Mouse (Mus musculus): Measurements from ENCODE around the gene S100b. TPM values are rescaled to one million over a fixed set of nuclear protein-coding genes. Genes with fewer than 3 reads are reported as not detected.

The S100b gene
- 5.4 and 7.4 TPM in 2 replicates for polyA plus RNA-seq (2015; fragmentation: Nextera tagmentation; extraction: Ambion mirVana)

DNA sequence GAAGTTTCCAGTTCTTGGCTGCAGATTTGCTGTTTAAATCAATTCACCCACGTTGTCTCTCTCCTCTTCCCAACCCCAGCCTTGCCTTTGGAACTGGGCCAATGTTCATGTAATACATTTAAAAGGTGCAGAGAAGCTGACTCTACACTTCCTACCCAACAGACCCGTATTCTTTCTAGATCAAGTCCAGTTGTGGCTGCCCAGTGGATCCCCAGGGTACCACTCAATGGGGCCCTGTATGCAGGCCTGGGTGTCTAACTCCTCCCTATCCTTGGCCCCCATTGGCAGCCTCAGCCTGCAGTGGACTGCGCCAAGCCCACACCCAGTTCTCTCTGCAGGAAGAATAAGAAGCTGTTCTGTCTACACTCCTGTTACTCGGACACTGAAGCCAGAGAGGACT, at the start of gene S100b:
Gene S100b, plus strand, starts transcription at position 318 of the 400 bp plus-strand sequence.
- ATAC-seq (ENCODE audit: low FRiP score), result no peak
- Histone ChIP-seq H3K4me2 (no peak within 1 kb of the TSS), H3K36me3 (peaks cover 3% of the 10 kb centered on the region; the same call in 1 of the 2 replicates), H3K9ac (replicated peaks) (no peak within 1 kb of the TSS), H3K27me3 (replicated peaks) (no peaks in the 10 kb centered on the region), H3K27ac (replicated peaks) (peak within 1 kb of the TSS; percentile 23; the same call in 1 of the 2 replicates), H3K4me3 (replicated peaks) (no peak within 1 kb of the TSS; the same call in 1 of the 2 replicates), H3K9me3 (replicated peaks) (no peaks in the 10 kb centered on the region), H3K4me1 (peaks cover 13% of the 10 kb centered on the region)
- WGBS, result 53% methylated on average over 4 of the region's 4 CpGs

GRCm38 (mm10) chr10:76207262-76207796, 46.3 kb upstream of the S100b start:
- H3K9me3 ChIP-seq (replicated peaks), result no peaks in the 10 kb centered on the region
- no peak overlapping the region for H3K9ac ChIP-seq (replicated peaks)
- no peak overlapping the region for H3K27ac ChIP-seq (replicated peaks)
- no peak for ATAC-seq (ENCODE audit: low FRiP score)
- H3K27me3 ChIP-seq (replicated peaks), result no peaks in the 10 kb centered on the region
- peaks cover 3% of the 10 kb centered on the region; the same call in 1 of the 2 replicates for H3K4me1 ChIP-seq
- H3K4me2 ChIP-seq, result no peak overlapping the region
- 92% methylated on average over 13 of the region's 13 CpGs for WGBS
- peaks cover 61% of the 10 kb centered on the region for H3K36me3 ChIP-seq
- no peak overlapping the region for H3K4me3 ChIP-seq (replicated peaks)

- Histone ChIP-seq H3K4me2 (no peak overlapping the region), H3K4me3 (replicated peaks) (no peak overlapping the region), H3K9me3 (replicated peaks) (no peaks in the 10 kb centered on the region), H3K36me3 (peaks cover 80% of the 10 kb centered on the region), H3K9ac (replicated peaks) (no peak overlapping the region), H3K27ac (replicated peaks) (no peak overlapping the region), H3K4me1 (no peaks in the 10 kb centered on the region), H3K27me3 (replicated peaks) (no peaks in the 10 kb centered on the region)
- 92% methylated on average over 8 of the region's 8 CpGs for WGBS
- ATAC-seq (ENCODE audit: low FRiP score), result no peak
These were observed 44.4 kb upstream of the S100b start for GRCm38 (mm10) chr10:76209241-76209640.

GRCm38 (mm10) chr10:76210806-76211205, 42.8 kb upstream of the S100b start:
- Histone ChIP-seq H3K9me3 (replicated peaks) (0 out of 2 replicates have a peak, but pooled peaks cover 3% of the 10 kb centered on the region), H3K27ac (replicated peaks) (no peak overlapping the region), H3K27me3 (replicated peaks) (no peaks in the 10 kb centered on the region), H3K4me3 (replicated peaks) (no peak overlapping the region), H3K4me2 (no peak overlapping the region), H3K36me3 (peaks cover 94% of the 10 kb centered on the region), H3K9ac (replicated peaks) (no peak overlapping the region), H3K4me1 (no peaks in the 10 kb centered on the region)
- no peak for ATAC-seq (ENCODE audit: low FRiP score)
- WGBS, result 81% methylated on average over 7 of the region's 7 CpGs

GRCm38 (mm10) chr10:76212121-76212520, 41.5 kb upstream of the S100b start:
- Histone ChIP-seq H3K4me2 (no peak overlapping the region), H3K4me3 (replicated peaks) (no peak overlapping the region), H3K27me3 (replicated peaks) (no peaks in the 10 kb centered on the region), H3K4me1 (no peaks in the 10 kb centered on the region), H3K9ac (replicated peaks) (no peak overlapping the region), H3K27ac (replicated peaks) (no peak overlapping the region), H3K9me3 (replicated peaks) (0 out of 2 replicates have a peak, but pooled peaks cover 3% of the 10 kb centered on the region), H3K36me3 (peaks cover 94% of the 10 kb centered on the region)
- 99% methylated on average over 6 of the region's 6 CpGs for WGBS
- no peak for ATAC-seq (ENCODE audit: low FRiP score)

GRCm38 (mm10) chr10:76214161-76214560, 39.5 kb upstream of the S100b start:
- Histone ChIP-seq H3K27ac (replicated peaks) (no peak overlapping the region), H3K4me3 (replicated peaks) (no peak overlapping the region), H3K27me3 (replicated peaks) (no peaks in the 10 kb centered on the region), H3K36me3 (peaks cover 93% of the 10 kb centered on the region), H3K4me2 (no peak overlapping the region), H3K9ac (replicated peaks) (no peak overlapping the region), H3K9me3 (replicated peaks) (0 out of 2 replicates have a peak, but pooled peaks cover 3% of the 10 kb centered on the region), H3K4me1 (no peaks in the 10 kb centered on the region)
- no peak for ATAC-seq (ENCODE audit: low FRiP score)
- 93% methylated on average over 4 of the region's 4 CpGs for WGBS

- Histone ChIP-seq H3K4me1 (no peaks in the 10 kb centered on the region), H3K4me3 (replicated peaks) (no peak overlapping the region), H3K9ac (replicated peaks) (no peak overlapping the region), H3K36me3 (peaks cover 97% of the 10 kb centered on the region), H3K27ac (replicated peaks) (no peak overlapping the region), H3K9me3 (replicated peaks) (0 out of 2 replicates have a peak, but pooled peaks cover 3% of the 10 kb centered on the region), H3K27me3 (replicated peaks) (no peaks in the 10 kb centered on the region), H3K4me2 (no peak overlapping the region)
- 97% methylated on average over 17 of the region's 17 CpGs for WGBS
- no peak for ATAC-seq (ENCODE audit: low FRiP score)
These were observed 36.6 kb upstream of the S100b start for GRCm38 (mm10) chr10:76217056-76217455.

DNA sequence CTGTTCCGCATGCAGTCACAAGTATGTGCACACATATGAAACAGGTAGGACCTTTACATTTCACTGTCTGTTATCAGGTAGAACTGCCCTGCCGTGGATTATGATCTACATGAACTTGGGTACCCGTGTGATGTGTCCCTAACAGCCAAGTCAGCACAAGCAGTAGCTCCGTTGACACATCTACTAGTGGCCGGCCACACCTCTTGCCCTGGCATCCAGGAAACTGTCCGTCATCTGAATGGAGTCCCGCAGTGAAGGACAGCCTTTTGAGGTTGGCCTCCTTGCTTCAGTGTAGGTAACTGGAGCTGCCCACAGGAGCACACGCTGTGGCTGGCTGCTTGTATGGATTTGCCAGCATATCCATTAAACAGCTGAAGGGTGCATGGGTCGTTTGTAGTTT, 35.4 kb upstream of the S100b start:
- no peaks in the 10 kb centered on the region for H3K4me1 ChIP-seq
- WGBS, result 89% methylated on average over 9 of the region's 9 CpGs
- ATAC-seq (ENCODE audit: low FRiP score), result no peak
- no peak overlapping the region for H3K9ac ChIP-seq (replicated peaks)
- H3K9me3 ChIP-seq (replicated peaks), result 0 out of 2 replicates have a peak, but pooled peaks cover 3% of the 10 kb centered on the region
- no peak overlapping the region for H3K4me3 ChIP-seq (replicated peaks)
- no peak overlapping the region for H3K27ac ChIP-seq (replicated peaks)
- no peak overlapping the region for H3K4me2 ChIP-seq
- peaks cover 97% of the 10 kb centered on the region for H3K36me3 ChIP-seq
- H3K27me3 ChIP-seq (replicated peaks), result no peaks in the 10 kb centered on the region

- H3K9me3 ChIP-seq (replicated peaks), result no peaks in the 10 kb centered on the region
- H3K4me2 ChIP-seq, result no peak overlapping the region
- H3K4me3 ChIP-seq (replicated peaks), result no peak overlapping the region
- peaks cover 60% of the 10 kb centered on the region for H3K36me3 ChIP-seq
- 94% methylated on average over 11 of the region's 11 CpGs for WGBS
- no peak overlapping the region for H3K27ac ChIP-seq (replicated peaks)
- H3K9ac ChIP-seq (replicated peaks), result no peak overlapping the region
- no peaks in the 10 kb centered on the region for H3K27me3 ChIP-seq (replicated peaks)
- H3K4me1 ChIP-seq, result no peaks in the 10 kb centered on the region
- ATAC-seq (ENCODE audit: low FRiP score), result no peak
These were observed 27.7 kb upstream of the S100b start for GRCm38 (mm10) chr10:76225944-76226343.

DNA sequence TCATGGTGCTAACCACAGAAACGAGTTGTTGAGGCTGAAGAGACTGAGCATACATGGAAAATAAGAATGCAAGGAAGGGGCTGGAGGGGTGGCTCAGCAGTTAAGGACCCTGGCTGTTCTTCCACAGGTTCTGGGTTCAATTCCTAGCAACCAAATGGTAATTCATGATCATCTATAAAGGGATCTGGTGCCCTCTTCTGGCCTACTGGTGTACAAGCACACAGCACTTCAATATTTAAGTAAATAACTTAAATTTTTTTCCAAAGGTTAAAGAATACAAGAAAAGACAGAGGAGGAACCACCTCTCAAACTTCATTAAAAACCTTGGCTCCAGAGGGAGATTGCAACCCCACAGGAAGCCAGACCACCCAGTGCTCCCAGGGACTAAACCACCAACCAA, 24.0 kb upstream of the S100b start:
- Histone ChIP-seq H3K4me2 (no peak overlapping the region), H3K27me3 (replicated peaks) (no peaks in the 10 kb centered on the region), H3K4me1 (peaks cover 7% of the 10 kb centered on the region; the same call in 1 of the 2 replicates), H3K9me3 (replicated peaks) (no peaks in the 10 kb centered on the region), H3K27ac (replicated peaks) (no peak overlapping the region), H3K9ac (replicated peaks) (no peak overlapping the region), H3K4me3 (replicated peaks) (no peak overlapping the region), H3K36me3 (peaks cover 23% of the 10 kb centered on the region)
- ATAC-seq (ENCODE audit: low FRiP score), result no peak
- WGBS, result 74% methylated on average over 1 of the region's 1 CpGs

GRCm38 (mm10) chr10:76237341-76238225, 16.1 kb upstream of the S100b start, which contains the start of gene Prmt2:
Prmt2 (minus strand) TSS chr10:76237865.
- Histone ChIP-seq H3K4me1 (peaks cover 26% of the 10 kb centered on the region), H3K4me2 (peak within 1 kb of the TSS; percentile 70), H3K27ac (replicated peaks) (peak within 1 kb of the TSS; percentile 95), H3K9me3 (replicated peaks) (no peaks in the 10 kb centered on the region), H3K27me3 (replicated peaks) (no peaks in the 10 kb centered on the region), H3K36me3 (no peaks in the 10 kb centered on the region), H3K4me3 (replicated peaks) (peak within 1 kb of the TSS; percentile 86), H3K9ac (replicated peaks) (peak within 1 kb of the TSS; percentile 86)
- under 1% methylated on average over 47 of the region's 47 CpGs for WGBS
- peak; percentile 98 for ATAC-seq (ENCODE audit: low FRiP score)

- Histone ChIP-seq H3K4me3 (replicated peaks) (no peak overlapping the region), H3K27me3 (replicated peaks) (no peaks in the 10 kb centered on the region), H3K9me3 (replicated peaks) (no peaks in the 10 kb centered on the region), H3K36me3 (no peaks in the 10 kb centered on the region), H3K4me2 (no peak overlapping the region), H3K27ac (replicated peaks) (no peak overlapping the region), H3K9ac (replicated peaks) (no peak overlapping the region), H3K4me1 (peaks cover 21% of the 10 kb centered on the region)
- no peak for ATAC-seq (ENCODE audit: low FRiP score)
- WGBS, result 89% methylated on average over 4 of the region's 4 CpGs
These were observed 14.3 kb upstream of the S100b start for GRCm38 (mm10) chr10:76239401-76239800.
